Mouse (Mus musculus): ENCODE measurements around the gene Cybb. TPM values are rescaled to one million over a fixed set of nuclear protein-coding genes. Genes with fewer than 3 reads are reported as not detected.

Gene Cybb
- total and polyA plus RNA-seq, 2 experiments from 2014 or later: 1.4 to 1.7 TPM

DNA sequence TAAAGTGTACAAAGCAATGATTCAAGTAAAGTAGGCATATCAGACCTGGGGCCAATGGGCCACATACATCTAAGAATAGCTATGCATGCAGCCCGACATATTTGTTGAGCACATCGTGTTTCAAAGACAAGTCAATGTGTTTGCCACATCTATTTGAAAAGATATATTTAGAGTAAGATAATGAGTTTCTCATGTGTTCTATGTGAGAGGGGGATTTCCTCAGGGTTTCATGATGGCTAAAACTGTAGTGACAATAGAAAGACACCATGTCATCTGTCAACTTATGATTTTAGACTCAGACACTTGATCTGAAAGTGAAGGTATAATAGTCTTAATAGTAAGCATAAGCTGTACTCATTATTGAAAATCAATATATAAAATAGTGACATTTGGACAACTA is 48.3 kb downstream of the Cybb start:
- H3K9me3 ChIP-seq (replicated peaks; ENCODE audit: control insufficient read depth, low read length): no peaks in the 10 kb centered on the region
- WGBS: 59% methylated on average over 2 of the region's 2 CpGs
- no peak for TF ChIP-seq CTCF (IDR thresholded peaks at IDR 0.05; ENCODE audit: low read depth)
- TF ChIP-seq EP300 (IDR thresholded peaks at IDR 0.05; ENCODE audit: low read depth): no peak
- no peak overlapping the region for H3K27ac ChIP-seq (ENCODE audit: low read depth)
- no peak for ATAC-seq (ENCODE audit: insufficient read depth, low read depth)
- no peaks in the 10 kb centered on the region for H3K27me3 ChIP-seq (ENCODE audit: control insufficient read depth, insufficient read depth, low read length)
- H3K36me3 ChIP-seq (replicated peaks; ENCODE audit: control insufficient read depth, insufficient read depth, low read length): no peaks in the 10 kb centered on the region
- H3K4me2 ChIP-seq (ENCODE audit: low read depth, low read length): no peak overlapping the region
- H3K9ac ChIP-seq (replicated peaks; ENCODE audit: low read depth, low read length): no peak overlapping the region
- no peaks in the 10 kb centered on the region for H3K4me1 ChIP-seq (ENCODE audit: control insufficient read depth, insufficient read depth)
- H3K4me3 ChIP-seq (ENCODE audit: low read depth, low read length): no peak overlapping the region
- no peak for DNase-seq (ENCODE audit: low spot score)

DNA sequence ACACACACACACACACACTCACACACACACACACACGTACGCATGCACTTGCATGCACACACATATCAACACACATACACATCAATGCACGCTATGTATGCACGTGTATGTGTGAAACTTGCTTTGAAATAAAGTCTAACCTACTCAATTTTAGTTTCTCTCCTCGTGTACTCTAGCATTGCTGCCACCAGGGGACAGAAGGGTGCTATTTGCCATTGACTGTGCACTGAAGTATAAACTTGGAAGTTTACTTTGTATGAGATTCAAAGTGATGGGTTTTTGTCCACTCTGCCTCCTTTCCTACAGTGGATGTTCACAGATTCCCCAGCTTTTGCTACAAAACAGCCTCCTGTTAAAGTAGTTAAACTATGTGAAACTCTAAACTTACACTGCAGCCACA is 73.7 kb downstream of the Cybb start:
- WGBS: 68% methylated on average over 5 of the region's 5 CpGs
- TF ChIP-seq EP300 (IDR thresholded peaks at IDR 0.05; ENCODE audit: low read depth): no peak
- peak; percentile 30 for TF ChIP-seq CTCF (IDR thresholded peaks at IDR 0.05; ENCODE audit: low read depth)
- Histone ChIP-seq H3K36me3 (replicated peaks; ENCODE audit: control insufficient read depth, insufficient read depth, low read length) (no peaks in the 10 kb centered on the region), H3K9me3 (replicated peaks; ENCODE audit: control insufficient read depth, low read length) (no peaks in the 10 kb centered on the region), H3K4me3 (ENCODE audit: low read depth, low read length) (no peak overlapping the region), H3K27ac (ENCODE audit: low read depth) (no peak overlapping the region), H3K4me2 (ENCODE audit: low read depth, low read length) (no peak overlapping the region), H3K27me3 (ENCODE audit: control insufficient read depth, insufficient read depth, low read length) (no peaks in the 10 kb centered on the region), H3K4me1 (ENCODE audit: control insufficient read depth, insufficient read depth) (no peaks in the 10 kb centered on the region), H3K9ac (replicated peaks; ENCODE audit: low read depth, low read length) (no peak overlapping the region)
- no peak for ATAC-seq (ENCODE audit: insufficient read depth, low read depth)
- DNase-seq (ENCODE audit: low spot score): no peak

Other genes starting within 250 kb of the Cybb start
- not detected in 2 replicates for gene Gm14862, start 230.9 kb downstream of the Cybb start, total RNA-seq (2014; rRNA removed; ENCODE audit: low replicate concordance)
- not detected in 2 replicates for gene Gm14862, start 230.9 kb downstream of the Cybb start, polyA plus RNA-seq (2015; fragmentation: Nextera tagmentation; extraction: Ambion mirVana)
- 4.0 and 5.6 TPM in 2 replicates for gene Xk, start 215.0 kb downstream of the Cybb start, total RNA-seq (2014; rRNA removed; ENCODE audit: low replicate concordance)
- gene Xk, start 215.0 kb downstream of the Cybb start, polyA plus RNA-seq (2015; fragmentation: Nextera tagmentation; extraction: Ambion mirVana): 1.6 and 1.8 TPM in 2 replicates
- gene H2al1m, start 204.0 kb downstream of the Cybb start, total RNA-seq (2014; rRNA removed; ENCODE audit: low replicate concordance): not detected in 2 replicates
- not detected in 2 replicates for gene H2al1m, start 204.0 kb downstream of the Cybb start, polyA plus RNA-seq (2015; fragmentation: Nextera tagmentation; extraction: Ambion mirVana)
- not detected in 2 replicates for gene H2al1k, start 137.1 kb downstream of the Cybb start, total RNA-seq (2014; rRNA removed; ENCODE audit: low replicate concordance)
- gene H2al1k, start 137.1 kb downstream of the Cybb start, polyA plus RNA-seq (2015; fragmentation: Nextera tagmentation; extraction: Ambion mirVana): not detected in 2 replicates
- not detected in 2 replicates for gene H2al1o, start 84.6 kb upstream of the Cybb start, total RNA-seq (2014; rRNA removed; ENCODE audit: low replicate concordance)
- not detected in 2 replicates for gene H2al1o, start 84.6 kb upstream of the Cybb start, polyA plus RNA-seq (2015; fragmentation: Nextera tagmentation; extraction: Ambion mirVana)
- 45.6 and 49.5 TPM in 2 replicates for gene Dynlt3, start 175.2 kb upstream of the Cybb start, total RNA-seq (2014; rRNA removed; ENCODE audit: low replicate concordance)
- gene Dynlt3, start 175.2 kb upstream of the Cybb start, polyA plus RNA-seq (2015; fragmentation: Nextera tagmentation; extraction: Ambion mirVana): 59.4 and 61.5 TPM in 2 replicates